Mouse (Mus musculus) activated CD4-positive, CD25-positive, alpha-beta regulatory T cell, adult 4 months (primary cell): ENCODE data around the gene Tbx2. TPM values are rescaled to one million over a fixed set of nuclear protein-coding genes. Genes with fewer than 3 reads are reported as not detected.

ENCODE experiments used
- ATAC-seq: one replicate; pipeline ENCODE4 v1.8.0; 2017
- polyA plus RNA-seq, 2 experiments: library from polyadenylated mRNA; unstranded; fragments of 100-300 nt; shearing (Covaris generic); gene quantifications; one replicate each; pipeline ENCODE4 v1.2.1; 2017

Gene Tbx2
- polyA plus RNA-seq, 2 experiments from 2014 or later = 0.13 TPM; not detected in 1

- ATAC-seq = no peak
Measured at GRCm38 (mm10) chr11:85825823-85826222, 6.5 kb upstream of the Tbx2 start.

- ATAC-seq = no peak
Measured at GRCm38 (mm10) chr11:85827342-85827741, 5.0 kb upstream of the Tbx2 start.

GRCm38 (mm10) chr11:85828691-85829519 is 3.4 kb upstream of the Tbx2 start:
- no peak for ATAC-seq

GRCm38 (mm10) chr11:85829520-85830440 is 2.6 kb upstream of the Tbx2 start:
- ATAC-seq = no peak

GRCm38 (mm10) chr11:85830901-85831341 is 1.4 kb upstream of the Tbx2 start:
- no peak for ATAC-seq

- ATAC-seq = no peak
Measured at GRCm38 (mm10) chr11:85831656-85832230, 608 bp upstream of the Tbx2 start.

- ATAC-seq = no peak
Measured at GRCm38 (mm10) chr11:85833081-85833521, 750 bp downstream of the Tbx2 start.

- no peak for ATAC-seq
Measured at GRCm38 (mm10) chr11:85833761-85834385, 1.5 kb downstream of the Tbx2 start.

GRCm38 (mm10) chr11:85834386-85834931 is 2.1 kb downstream of the Tbx2 start:
- no peak for ATAC-seq

GRCm38 (mm10) chr11:85835001-85835752 is 2.8 kb downstream of the Tbx2 start:
- ATAC-seq = no peak

GRCm38 (mm10) chr11:85835753-85836522 is 3.6 kb downstream of the Tbx2 start:
- ATAC-seq = no peak

GRCm38 (mm10) chr11:85836523-85837290 is 4.4 kb downstream of the Tbx2 start:
- no peak for ATAC-seq

- no peak for ATAC-seq
Measured at GRCm38 (mm10) chr11:85837291-85837647, 4.9 kb downstream of the Tbx2 start.

GRCm38 (mm10) chr11:85837648-85838423 is 5.5 kb downstream of the Tbx2 start:
- no peak for ATAC-seq

- ATAC-seq = no peak
Measured at GRCm38 (mm10) chr11:85838424-85839257, 6.3 kb downstream of the Tbx2 start.

- no peak for ATAC-seq
Measured at GRCm38 (mm10) chr11:85839258-85840030, 7.1 kb downstream of the Tbx2 start.
